Mouse (Mus musculus) limb, embryonic 12.5 days (tissue): ENCODE data around the gene Zscan26. TPM values are rescaled to one million over a fixed set of nuclear protein-coding genes. Genes with fewer than 3 reads are reported as not detected.
"Not testable (repeated sequence)": the region's sequence is repeated elsewhere in the genome, so short reads cannot be mapped to it uniquely, and the experiment has no call there.

ENCODE experiments used
- ATAC-seq: fragments of 200-750 bp; cut with Nextera tagmentation; 2 replicates; pipeline ENCODE4 v1.8.0; 2017; ENCODE audit warnings: low read depth, moderate TSS enrichment; ENCODE audit not compliant: insufficient number of reproducible peaks, insufficient read depth, low FRiP score, low TSS enrichment
- H3K27ac ChIP-seq: fragments of 300-500 bp; sonication (generic); 2 replicates; pipeline ENCODE4 v1.5.1; 2016; ENCODE audit warnings: mild to moderate bottlenecking, moderate library complexity
- H3K27me3 ChIP-seq: fragments of 300-500 bp; sonication (generic); 2 replicates; pipeline ENCODE4 v1.6.1; 2016; ENCODE audit warnings: mild to moderate bottlenecking, moderate library complexity
- H3K36me3 ChIP-seq: fragments of 300-500 bp; sonication (generic); 2 replicates; pipeline ENCODE4 v1.6.1; 2016; ENCODE audit warnings: mild to moderate bottlenecking, moderate library complexity
- H3K4me1 ChIP-seq: fragments of 300-500 bp; sonication (generic); replicated peaks from 2 replicates; pipeline ENCODE4 v1.6.1; 2016
- H3K4me2 ChIP-seq: fragments of 300-500 bp; sonication (generic); 2 replicates; pipeline ENCODE4 v1.6.1; 2016; ENCODE audit warnings: mild to moderate bottlenecking, moderate library complexity
- H3K4me3 ChIP-seq: fragments of 300-500 bp; sonication (generic); replicated peaks from 2 replicates; pipeline ENCODE4 v1.5.1; 2016; ENCODE audit warnings: mild to moderate bottlenecking
- H3K9ac ChIP-seq: fragments of 300-500 bp; sonication (generic); replicated peaks from 2 replicates; pipeline ENCODE4 v1.6.1; 2016; ENCODE audit warnings: mild to moderate bottlenecking, moderate library complexity
- H3K9me3 ChIP-seq: fragments of 300-500 bp; sonication (generic); 2 replicates; pipeline ENCODE4 v1.6.1; 2016; ENCODE audit warnings: mild to moderate bottlenecking, moderate library complexity
- WGBS: fragments of 180-500 bp; shearing (Covaris S2); methylation state at CpG from one replicate; pipeline ENCODE4 v1.1.7; 2016; 5-methylcytosine and 5-hydroxymethylcytosine counted together
- polyA plus RNA-seq: library from polyadenylated mRNA; unstranded; fragments of >200 nt; fragmentation: Nextera tagmentation; extraction: Ambion mirVana; gene quantifications from 2 replicates; pipeline ENCODE4 v1.2.1, GENCODE M21; 2016

Zscan26 gene
- polyA plus RNA-seq, 1 experiment from 2014 or later = 36.0 TPM

- Histone ChIP-seq H3K9ac (no peak overlapping the region), H3K36me3 (no peaks in the 10 kb centered on the region), H3K27ac (no peak overlapping the region), H3K9me3 (no peaks in the 10 kb centered on the region), H3K27me3 (peaks cover 20% of the 10 kb centered on the region), H3K4me2 (no peak overlapping the region), H3K4me3 (no peak overlapping the region), H3K4me1 (peaks cover 3% of the 10 kb centered on the region; the same call in 1 of the 2 replicates)
- 81% methylated on average over 10 of the region's 10 CpGs for WGBS
- no peak for ATAC-seq
Observed at GRCm38 (mm10) chr13:21467336-21467735, 13.8 kb upstream of the Zscan26 start.

- H3K9me3 ChIP-seq, H3K27ac ChIP-seq, H3K36me3 ChIP-seq, H3K9ac ChIP-seq, H3K27me3 ChIP-seq, H3K4me2 ChIP-seq, H3K4me1 ChIP-seq, H3K4me3 ChIP-seq, ATAC-seq: not testable (repeated sequence)
- 47% methylated on average over 9 of the region's 9 CpGs for WGBS
Observed at GRCm38 (mm10) chr13:21462516-21462915, 9.0 kb upstream of the Zscan26 start.

DNA sequence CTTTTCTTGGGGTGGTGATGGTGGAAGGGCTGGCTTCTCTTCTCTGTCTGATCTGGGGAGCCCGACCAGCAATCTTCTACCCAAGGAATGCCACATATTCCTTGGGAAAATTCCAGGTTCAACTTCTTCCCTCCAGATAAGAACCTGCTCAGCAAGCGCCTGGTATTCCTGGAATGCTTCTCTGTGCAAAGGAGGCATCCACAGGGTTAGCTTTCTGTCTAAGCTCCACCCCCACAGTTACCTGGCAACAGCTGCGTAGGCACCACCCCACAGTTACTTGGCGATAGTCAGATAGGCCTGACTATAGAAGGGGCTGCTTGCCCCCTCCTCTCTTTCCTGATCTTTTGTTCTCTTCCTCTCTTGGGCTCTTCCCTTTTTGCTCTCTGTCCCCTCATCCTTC is 2.8 kb upstream of the Zscan26 start:
- H3K36me3 ChIP-seq = peaks cover 5% of the 10 kb centered on the region
- H3K9me3 ChIP-seq = no peaks in the 10 kb centered on the region
- H3K27ac ChIP-seq = no peak overlapping the region
- H3K9ac ChIP-seq = no peak overlapping the region
- H3K4me1 ChIP-seq = peaks cover 9% of the 10 kb centered on the region
- H3K4me3 ChIP-seq = no peak overlapping the region
- H3K4me2 ChIP-seq = no peak overlapping the region
- H3K27me3 ChIP-seq = 0 out of 2 replicates have a peak, but pooled peaks cover 9% of the 10 kb centered on the region
- no peak for ATAC-seq
- 12% methylated on average over 4 of the region's 4 CpGs for WGBS

- H3K4me1 ChIP-seq = peaks cover 9% of the 10 kb centered on the region
- H3K36me3 ChIP-seq = peaks cover 16% of the 10 kb centered on the region
- peak overlapping the region; percentile 68; the same call in 1 of the 2 replicates for H3K4me2 ChIP-seq
- 91% methylated on average over 3 of the region's 3 CpGs for WGBS
- no peaks in the 10 kb centered on the region for H3K9me3 ChIP-seq
- no peak overlapping the region for H3K4me3 ChIP-seq
- H3K27me3 ChIP-seq = 0 out of 2 replicates have a peak, but pooled peaks cover 4% of the 10 kb centered on the region
- no peak overlapping the region for H3K9ac ChIP-seq
- H3K27ac ChIP-seq = no peak overlapping the region
- no peak for ATAC-seq
Observed at GRCm38 (mm10) chr13:21454133-21454532, 603 bp upstream of the Zscan26 start.

- H3K4me1 ChIP-seq = peaks cover 9% of the 10 kb centered on the region
- H3K4me3 ChIP-seq = peak overlapping the region; percentile 60
- ATAC-seq = no peak
- no peaks in the 10 kb centered on the region for H3K9me3 ChIP-seq
- WGBS = 4% methylated on average over 13 of the region's 13 CpGs
- peak overlapping the region; percentile 70 for H3K9ac ChIP-seq
- H3K27ac ChIP-seq = peak overlapping the region; percentile 67; the same call in 1 of the 2 replicates
- 0 out of 2 replicates have a peak, but pooled peaks cover 4% of the 10 kb centered on the region for H3K27me3 ChIP-seq
- H3K36me3 ChIP-seq = peaks cover 27% of the 10 kb centered on the region
- peak overlapping the region; percentile 68 for H3K4me2 ChIP-seq
Observed at GRCm38 (mm10) chr13:21453042-21453441, 488 bp downstream of the Zscan26 start.

DNA sequence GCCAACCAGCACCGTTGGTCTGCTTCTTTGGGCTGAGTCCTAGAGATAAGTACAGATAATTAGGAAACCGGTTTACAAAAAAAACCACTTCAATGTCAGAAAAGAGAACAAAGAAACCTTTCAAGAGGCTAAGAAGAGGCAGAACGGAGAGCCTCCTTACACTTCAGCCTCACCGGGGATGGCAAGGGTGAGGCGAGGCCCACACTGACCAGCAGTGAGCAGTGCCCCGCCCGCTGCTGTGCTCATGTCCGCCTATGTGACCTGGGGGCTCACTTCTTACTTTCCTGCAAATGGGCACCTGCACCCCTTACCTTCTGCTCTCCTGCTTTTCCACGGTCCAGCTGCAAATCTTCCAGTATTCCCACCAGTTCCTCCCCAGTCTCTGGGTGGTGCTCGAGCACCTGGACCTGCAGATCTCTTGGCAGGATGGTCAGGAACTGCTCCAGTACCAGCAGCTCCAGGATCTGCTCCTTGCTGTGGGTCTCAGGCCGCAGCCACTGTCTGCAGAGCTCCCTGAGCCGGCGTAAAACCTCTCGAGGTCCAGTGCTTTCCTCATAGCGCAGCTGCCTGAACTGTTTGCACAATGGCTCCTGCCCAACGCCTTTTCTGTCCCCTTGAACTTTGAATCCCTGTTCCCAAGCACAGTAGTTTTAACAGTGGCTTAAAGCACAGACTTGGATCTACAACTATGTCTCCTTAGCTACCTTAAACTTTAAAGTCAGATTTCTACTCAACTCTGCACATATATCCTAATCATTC is 5.5 kb downstream of the Zscan26 start:
- H3K9me3 ChIP-seq = no peaks in the 10 kb centered on the region
- H3K4me1 ChIP-seq = peaks cover 9% of the 10 kb centered on the region
- ATAC-seq = no peak
- no peak overlapping the region for H3K4me3 ChIP-seq
- no peak overlapping the region for H3K9ac ChIP-seq
- no peak overlapping the region for H3K27ac ChIP-seq
- WGBS = 83% methylated on average over 16 of the region's 16 CpGs
- no peaks in the 10 kb centered on the region for H3K27me3 ChIP-seq
- H3K4me2 ChIP-seq = no peak overlapping the region
- peaks cover 75% of the 10 kb centered on the region for H3K36me3 ChIP-seq

- Histone ChIP-seq H3K9me3 (no peaks in the 10 kb centered on the region), H3K4me2 (no peak overlapping the region), H3K4me1 (no peaks in the 10 kb centered on the region), H3K4me3 (no peak overlapping the region), H3K27ac (no peak overlapping the region), H3K9ac (no peak overlapping the region), H3K36me3 (peaks cover 75% of the 10 kb centered on the region), H3K27me3 (no peaks in the 10 kb centered on the region)
- WGBS = 90% methylated on average over 9 of the region's 9 CpGs
- ATAC-seq = no peak
Observed at GRCm38 (mm10) chr13:21446796-21447195, 6.7 kb downstream of the Zscan26 start.

GRCm38 (mm10) chr13:21441207-21441572 is 12.3 kb downstream of the Zscan26 start:
- peak overlapping the region; percentile 57 for H3K4me3 ChIP-seq
- no peak for ATAC-seq

GRCm38 (mm10) chr13:21440503-21441206 is 12.9 kb downstream of the Zscan26 start, which contains the start of gene Pgbd1:
Gene Pgbd1, minus strand, starts transcription at chr13:21441058.
- Histone ChIP-seq H3K4me1 (peaks cover 12% of the 10 kb centered on the region), H3K4me2 (peak within 1 kb of the TSS; percentile 74), H3K27ac (peak within 1 kb of the TSS; percentile 83), H3K9ac (peak within 1 kb of the TSS; percentile 75), H3K36me3 (peaks cover 26% of the 10 kb centered on the region), H3K9me3 (no peaks in the 10 kb centered on the region), H3K27me3 (no peaks in the 10 kb centered on the region), H3K4me3 (peak within 1 kb of the TSS; percentile 57)
- WGBS = under 1% methylated on average over 32 of the region's 32 CpGs
- ATAC-seq = peak; percentile 80

More at GRCm38 (mm10) chr13:21441207-21441572, 12.3 kb downstream of the Zscan26 start:
- Histone ChIP-seq H3K27me3 (no peaks in the 10 kb centered on the region), H3K4me1 (peaks cover 12% of the 10 kb centered on the region), H3K36me3 (peaks cover 32% of the 10 kb centered on the region), H3K4me2 (peak overlapping the region; percentile 74), H3K27ac (peak overlapping the region; percentile 83; the same call in 1 of the 2 replicates), H3K9ac (no peak overlapping the region), H3K9me3 (no peaks in the 10 kb centered on the region)
- 19% methylated on average over 10 of the region's 10 CpGs for WGBS

GRCm38 (mm10) chr13:21435476-21435875 is 18.1 kb downstream of the Zscan26 start:
- ATAC-seq = no peak
- 82% methylated on average over 4 of the region's 4 CpGs for WGBS
- H3K9ac ChIP-seq = no peak overlapping the region
- no peak overlapping the region for H3K4me2 ChIP-seq
- no peaks in the 10 kb centered on the region for H3K36me3 ChIP-seq
- peaks cover 8% of the 10 kb centered on the region for H3K4me1 ChIP-seq
- no peaks in the 10 kb centered on the region for H3K9me3 ChIP-seq
- no peaks in the 10 kb centered on the region for H3K27me3 ChIP-seq
- no peak overlapping the region for H3K27ac ChIP-seq
- no peak overlapping the region for H3K4me3 ChIP-seq

DNA sequence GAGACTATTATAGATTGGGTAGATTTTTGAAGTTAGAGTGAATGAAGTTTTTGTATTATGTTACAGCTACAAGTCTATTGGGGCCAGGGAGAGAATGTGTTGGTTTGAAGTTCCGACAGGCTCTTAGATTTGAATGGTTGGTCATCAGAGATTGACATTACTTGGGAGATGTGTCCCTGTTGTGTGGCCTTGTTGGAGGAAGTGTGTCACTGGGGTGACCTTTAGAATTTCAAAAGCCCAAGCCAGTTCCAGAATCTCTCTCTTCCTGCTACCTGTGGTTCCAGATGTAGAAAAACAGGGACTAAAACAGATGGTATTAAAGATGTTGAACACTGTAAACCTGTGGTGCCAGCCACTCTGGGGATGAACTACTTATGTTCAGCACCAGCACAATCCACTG is 25.9 kb downstream of the Zscan26 start:
- WGBS = 95% methylated on average over 1 of the region's 1 CpGs
- ATAC-seq = no peak
- no peaks in the 10 kb centered on the region for H3K27me3 ChIP-seq
- no peaks in the 10 kb centered on the region for H3K9me3 ChIP-seq
- no peaks in the 10 kb centered on the region for H3K36me3 ChIP-seq
- no peak overlapping the region for H3K27ac ChIP-seq
- no peaks in the 10 kb centered on the region for H3K4me1 ChIP-seq
- no peak overlapping the region for H3K4me2 ChIP-seq
- H3K4me3 ChIP-seq = no peak overlapping the region
- no peak overlapping the region for H3K9ac ChIP-seq
